Mouse (Mus musculus) lung, postnatal 25 days (tissue): Measurements from ENCODE around the gene Ppef2.
A peak's percentile ranks its signal among the peaks of the same experiment; 100 is the strongest.

ENCODE experiments used
- DNase-seq: peaks from one replicate; pipeline ENCODE4 v3.0.0; 2022; ENCODE audit warnings: low spot score

Gene Ppef2

DNA sequence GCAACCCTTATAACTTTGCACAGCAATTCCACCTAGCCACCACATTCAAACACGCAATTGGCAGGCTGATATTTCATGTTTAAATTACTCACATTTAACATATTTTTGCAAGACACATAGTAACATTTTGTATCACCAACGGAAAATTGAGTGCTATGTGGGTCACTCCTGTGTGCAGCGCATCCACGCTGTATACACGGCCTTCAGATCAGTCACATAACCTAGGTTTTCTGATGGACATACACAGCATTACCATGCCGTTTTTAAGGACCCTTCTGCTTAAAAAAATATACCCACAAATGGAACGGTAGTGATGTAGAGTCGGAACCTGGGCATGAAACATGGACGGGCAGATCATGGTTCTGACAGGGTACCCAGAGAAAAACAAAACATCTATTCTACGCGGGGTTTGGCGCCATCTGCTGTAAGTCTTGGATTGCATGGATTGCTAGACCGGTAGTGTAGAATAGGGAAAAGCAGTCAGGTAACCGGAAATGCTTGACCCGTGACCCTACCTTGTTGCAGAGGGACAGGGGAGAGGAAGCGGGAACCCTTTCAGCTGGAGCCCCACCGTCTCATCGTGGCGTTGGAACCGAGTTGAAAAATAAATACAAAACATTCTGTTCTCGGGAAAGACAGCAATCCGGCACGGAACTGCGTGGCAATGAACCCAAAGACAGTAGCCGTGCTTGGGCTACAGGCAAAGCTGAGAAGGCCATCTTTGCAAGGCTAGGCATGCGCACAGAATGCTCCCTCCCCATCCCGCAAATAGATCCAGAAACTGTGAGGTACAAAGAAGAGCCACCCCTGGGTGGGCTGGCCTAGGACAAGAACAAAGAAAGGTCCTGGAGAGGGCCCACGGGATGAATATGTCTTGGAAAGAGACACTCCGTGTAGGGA lies 16.5 kb downstream of the Ppef2 start:
- peak; percentile 81 for DNase-seq

DNA sequence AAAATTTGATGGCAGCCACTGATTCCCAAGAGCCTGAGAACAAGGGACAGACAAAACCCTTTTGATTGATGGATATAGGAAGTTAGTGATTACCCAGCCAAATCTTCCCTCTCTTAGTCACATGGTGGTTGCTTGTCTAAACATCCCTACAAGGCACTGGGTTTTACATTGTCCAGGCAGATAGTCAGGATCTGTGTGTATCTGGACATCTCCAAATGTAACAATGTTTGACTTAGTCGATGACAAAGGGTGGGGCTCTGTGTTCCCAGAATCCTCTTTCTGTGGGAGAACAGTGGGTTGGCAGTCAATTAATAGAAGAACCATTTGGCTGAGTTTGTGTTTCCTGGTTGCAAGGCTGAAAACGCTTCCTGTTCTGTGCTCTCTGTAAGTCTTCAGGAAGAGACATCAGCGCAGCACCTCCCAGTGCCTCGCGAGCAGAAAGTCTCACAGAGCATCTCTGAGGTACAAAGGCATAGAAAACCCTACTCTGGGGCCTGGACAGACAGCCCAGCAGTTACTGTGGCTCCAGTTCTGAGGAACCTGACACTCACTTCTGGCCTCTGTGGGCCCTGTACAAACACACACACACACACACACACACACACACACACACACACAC lies 21.0 kb downstream of the Ppef2 start:
- peak; percentile 40 for DNase-seq

DNA sequence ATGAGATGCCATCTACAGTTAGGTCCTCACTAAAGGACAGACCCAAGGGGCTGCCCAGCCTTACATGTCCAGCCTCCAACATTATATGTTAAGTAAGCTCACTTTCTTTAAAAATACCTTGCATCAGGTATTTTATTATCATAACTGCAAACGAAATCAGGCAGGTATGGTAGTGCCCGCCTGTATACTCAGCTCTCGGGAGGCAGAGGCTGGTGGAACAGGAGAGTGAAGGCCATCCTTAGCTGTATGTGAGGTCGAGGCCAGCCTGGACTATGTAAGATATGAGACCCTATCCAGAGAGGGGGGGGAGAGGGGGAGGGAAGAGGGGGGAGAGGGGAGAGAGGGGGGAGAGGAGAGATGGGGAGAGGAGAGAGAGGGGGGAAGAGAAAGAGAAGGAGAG lies 22.7 kb downstream of the Ppef2 start:
- no peak for DNase-seq

DNA sequence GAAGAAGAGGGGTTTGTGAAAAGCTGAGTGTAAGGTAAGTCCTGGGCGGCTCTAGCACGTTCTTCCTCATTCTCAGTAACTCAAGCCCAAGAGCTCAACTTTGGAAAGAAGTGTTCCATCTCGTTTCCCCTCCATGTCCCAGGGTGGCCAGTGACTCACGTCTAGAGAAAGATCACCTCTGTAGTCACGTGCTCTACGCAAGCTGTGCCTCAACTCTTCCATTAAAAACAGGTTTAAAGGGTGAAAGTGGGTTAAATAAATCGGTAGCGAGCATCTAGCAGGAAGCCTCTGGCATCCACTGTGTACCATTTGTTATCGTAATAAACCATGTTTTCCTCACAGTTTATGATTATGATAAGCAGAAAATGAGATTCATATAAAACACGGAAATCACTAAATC lies 24.2 kb downstream of the Ppef2 start:
- no peak for DNase-seq

GRCm38 (mm10) chr5:92230306-92230705 lies 25.8 kb downstream of the Ppef2 start:
- DNase-seq: no peak

DNA sequence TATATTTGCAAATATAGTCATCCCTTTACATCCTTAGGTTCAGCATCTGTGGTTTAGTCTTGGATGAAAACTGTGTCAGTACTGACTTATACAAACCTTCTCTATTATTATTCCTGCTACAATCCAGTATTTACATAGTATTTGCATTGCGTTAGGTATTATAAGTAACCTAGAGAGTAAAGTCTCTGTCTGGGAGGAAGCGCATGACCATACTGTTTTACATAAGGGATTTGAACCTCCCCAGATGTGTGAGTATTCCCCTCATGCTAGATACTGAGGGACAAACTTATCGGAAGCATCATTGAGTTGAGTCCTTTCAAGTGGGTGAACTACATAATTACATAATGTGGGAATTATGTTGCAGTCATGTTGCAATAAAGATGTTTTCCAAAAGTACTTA lies 26.6 kb downstream of the Ppef2 start:
- no peak for DNase-seq

DNA sequence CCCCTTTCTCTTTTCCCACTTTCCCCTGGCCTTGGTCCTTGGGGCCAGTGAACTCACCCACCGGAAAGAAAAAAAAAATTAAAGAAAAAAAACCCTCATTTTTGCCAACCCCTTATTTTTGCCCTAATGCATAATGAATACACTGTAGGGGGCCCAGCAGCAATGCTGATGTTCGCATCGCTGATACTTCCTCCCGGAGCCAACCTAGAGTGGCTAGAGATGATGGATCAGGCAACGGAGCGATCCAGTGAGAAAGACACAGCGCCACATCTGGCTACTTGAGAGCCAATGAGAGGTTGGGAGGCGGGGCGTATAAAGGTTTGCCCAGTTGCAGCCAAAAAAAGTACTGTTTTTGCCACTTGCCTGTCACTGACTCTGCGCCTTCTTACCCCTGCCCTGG lies 27.3 kb downstream of the Ppef2 start:
- DNase-seq: no peak

- no peak for DNase-seq
These were observed 28.3 kb downstream of the Ppef2 start for GRCm38 (mm10) chr5:92227782-92228181.

GRCm38 (mm10) chr5:92220287-92220902 lies 35.7 kb downstream of the Ppef2 start:
- no peak for DNase-seq

DNA sequence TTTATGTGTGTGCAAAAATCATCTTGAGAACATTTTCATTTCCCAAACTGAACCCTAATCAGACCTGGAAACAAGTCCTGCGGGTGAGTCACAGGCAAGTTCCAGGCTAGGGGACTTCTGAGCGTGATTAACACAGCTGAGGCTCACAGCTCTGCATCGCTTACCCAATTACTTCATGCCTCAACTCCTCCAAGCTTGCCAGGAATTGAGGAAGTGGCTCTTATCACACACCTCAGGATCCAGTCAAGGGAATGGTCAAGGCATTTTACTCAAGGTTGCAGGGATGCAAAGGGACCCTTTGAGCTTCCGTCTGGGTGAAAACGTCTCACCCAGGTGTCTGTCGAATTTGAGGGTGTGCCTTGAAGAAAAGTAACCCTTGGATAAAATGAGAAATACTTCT lies 36.3 kb downstream of the Ppef2 start:
- peak; percentile 29 for DNase-seq

- DNase-seq: no peak
These were observed 36.9 kb downstream of the Ppef2 start for GRCm38 (mm10) chr5:92218915-92219793.

- DNase-seq: no peak
These were observed 40.8 kb downstream of the Ppef2 start, which contains the start of gene U90926 for GRCm38 (mm10) chr5:92215308-92215707. U90926 (minus strand) TSS chr5:92215408.

GRCm38 (mm10) chr5:92212231-92212630 lies 43.8 kb downstream of the Ppef2 start:
- no peak for DNase-seq

DNA sequence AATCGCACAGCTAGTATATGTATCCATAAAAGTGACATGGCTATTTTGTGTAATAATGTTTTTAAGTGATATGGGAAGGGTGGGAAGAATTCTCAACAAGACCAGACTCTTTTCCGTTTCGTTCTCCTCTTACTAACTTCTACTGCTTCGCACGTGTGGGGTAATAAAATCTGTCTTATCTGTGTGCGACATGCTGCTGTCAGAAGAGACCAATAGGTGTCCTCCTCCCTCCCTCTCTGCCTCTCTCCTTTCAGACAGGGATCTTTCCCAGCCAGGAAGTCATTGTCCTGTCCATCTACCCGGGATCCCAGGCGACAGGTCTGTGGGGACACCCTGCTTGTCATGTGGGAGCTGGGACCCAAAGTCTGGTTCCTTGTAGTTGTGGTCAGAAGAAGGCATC lies 45.9 kb downstream of the Ppef2 start:
- no peak for DNase-seq

GRCm38 (mm10) chr5:92206121-92206520 lies 50.0 kb downstream of the Ppef2 start:
- DNase-seq: no peak

DNA sequence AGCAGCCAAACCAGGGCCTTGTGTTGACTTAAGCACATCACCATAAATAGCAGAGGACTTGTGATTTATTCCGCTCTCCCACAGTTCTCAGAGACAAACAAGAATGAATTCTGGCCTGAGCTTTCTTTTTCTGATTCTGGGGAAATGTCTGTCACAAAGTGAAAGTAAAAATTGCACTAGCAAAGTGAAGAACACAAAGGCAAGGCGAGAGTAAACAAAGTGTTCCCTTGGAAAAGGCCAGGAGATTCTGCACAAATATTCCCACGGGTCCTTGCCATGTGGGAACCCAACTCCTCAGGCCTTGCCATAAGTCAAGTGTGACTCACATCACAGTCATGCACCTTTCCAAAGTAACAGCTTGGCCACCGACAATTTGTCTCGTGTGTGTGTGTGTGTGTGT lies 50.4 kb downstream of the Ppef2 start:
- peak; percentile 61 for DNase-seq

DNA sequence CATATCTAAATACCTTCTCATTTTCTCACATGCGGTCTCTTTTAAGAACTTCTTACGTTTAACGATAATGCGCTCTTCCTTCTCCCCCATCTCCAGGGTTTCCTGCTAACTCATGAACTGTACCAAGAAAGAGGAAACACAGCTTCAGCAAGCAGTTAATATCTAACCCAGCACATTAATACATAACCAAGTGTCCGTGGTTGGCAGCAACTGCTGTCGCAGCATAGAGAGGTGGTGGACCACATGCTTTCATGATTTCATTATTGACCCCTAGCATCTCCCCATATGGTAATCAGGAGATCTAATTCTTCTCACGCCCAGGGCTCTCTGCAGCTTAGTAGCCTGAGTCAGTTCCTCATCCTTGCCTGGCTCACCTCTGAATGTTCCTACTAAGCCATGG lies 50.9 kb downstream of the Ppef2 start:
- no peak for DNase-seq

- DNase-seq: no peak
These were observed 51.7 kb downstream of the Ppef2 start for GRCm38 (mm10) chr5:92204162-92205036.

DNA sequence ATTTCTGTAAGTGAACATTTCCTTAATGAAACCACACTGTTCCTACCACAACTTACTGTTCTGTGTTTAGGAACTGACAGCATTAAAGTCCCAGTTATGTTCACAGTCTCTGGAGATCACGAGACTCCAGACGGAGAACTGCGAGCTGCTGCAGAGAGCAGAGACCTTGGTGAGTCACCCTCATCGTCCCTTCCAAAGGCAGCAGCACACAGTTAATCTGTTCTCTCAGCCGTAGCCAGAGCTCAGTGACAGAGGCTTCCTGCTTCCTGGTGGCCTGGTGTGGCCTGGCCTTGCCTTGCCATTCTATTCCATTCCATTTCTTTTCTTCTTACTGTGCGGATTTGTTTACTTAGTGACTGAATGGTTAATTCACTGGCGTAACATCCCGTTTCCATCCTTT lies 57.8 kb downstream of the Ppef2 start:
- no peak for DNase-seq

- no peak for DNase-seq
These were observed 58.9 kb downstream of the Ppef2 start for GRCm38 (mm10) chr5:92196895-92197811.
